Mouse (Mus musculus): ENCODE data around the gene Rai1.

DNA sequence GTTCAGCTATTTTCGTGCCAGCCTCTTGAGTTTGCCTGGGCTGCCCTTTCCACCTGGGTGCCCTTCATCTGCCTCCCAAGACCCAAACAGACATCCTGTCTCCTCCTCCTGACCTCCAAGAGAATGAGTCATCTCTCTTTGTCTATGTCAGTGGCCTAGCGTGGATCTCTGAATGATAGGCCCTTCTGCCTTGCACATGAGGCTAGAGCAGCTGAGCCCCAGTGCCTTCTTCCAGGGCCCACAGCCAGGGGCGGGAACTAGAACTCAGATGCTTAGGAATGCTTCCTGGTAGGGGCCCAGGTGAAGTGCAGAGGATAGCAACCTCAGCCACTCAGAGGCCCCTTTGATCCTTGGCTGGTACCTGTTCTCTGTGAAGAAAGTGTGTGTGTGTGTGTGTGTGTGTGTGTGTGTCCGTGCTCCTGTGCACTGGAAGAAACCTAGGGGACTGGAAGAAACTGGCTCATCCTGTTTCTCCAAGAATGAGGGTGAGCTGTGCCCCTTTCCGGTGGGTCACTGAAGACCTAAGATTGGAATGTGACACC lies 3.9 kb downstream of the Rai1 start:
- TF ChIP-seq CTCF (IDR thresholded peaks at IDR 0.05; ENCODE audit: control insufficient read depth, insufficient read depth, insufficient replicate concordance, low read depth, low read length) (no peak), POLR2A (IDR thresholded peaks at IDR 0.05; ENCODE audit: control insufficient read depth, low read depth, low read length) (no peak)
